1 mouse cellular context compared by ENCODE assay signal in the genomic region with DNA sequence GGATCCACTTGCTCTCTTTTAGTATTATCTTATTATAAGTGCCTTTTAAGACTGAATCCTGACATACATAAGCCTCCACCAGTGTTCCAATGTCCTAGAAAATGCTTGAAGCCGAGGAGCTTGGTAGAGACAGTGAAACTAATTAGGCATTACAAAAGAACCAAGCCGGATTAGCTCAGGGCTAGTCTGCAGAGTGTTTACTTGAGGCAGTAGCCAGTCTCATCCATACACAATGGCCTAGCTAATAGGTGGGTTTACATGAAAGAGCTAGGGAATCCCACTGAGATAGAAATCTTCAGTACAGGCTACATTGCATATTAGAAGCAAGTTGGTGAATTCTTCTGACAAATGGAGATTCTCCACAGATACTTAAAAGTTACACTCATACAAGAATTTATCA. TPM values are rescaled to one million over a fixed set of nuclear protein-coding genes. Genes with fewer than 3 reads are reported as not detected.
"Had no signal": no experiment of that assay in that cellular context is flagged by ENCODE, and none has a peak within 500 bp of the region (broad histone marks: within the 10 kb centered on the region; RNA-seq: fewer than 3 reads in every experiment).

No protein-coding gene starts in this region.

RNA-seq across cellular contexts. Expression of gene Omd, which starts 20.3 kb away (rescaled TPM):
- polyA plus RNA-seq: large intestine, adult 2 months had no signal
